Mouse (Mus musculus) left cerebral cortex, adult 18-20 months (tissue): ENCODE data around the gene Mkrn2. TPM values are rescaled to one million over a fixed set of nuclear protein-coding genes. Genes with fewer than 3 reads are reported as not detected.
"Not testable (repeated sequence)": the region's sequence is repeated elsewhere in the genome, so short reads cannot be mapped to it uniquely, and the experiment has no call there.

ENCODE experiments used
- DNase-seq, 2 experiments: peaks; one replicate each; pipeline ENCODE4 v3.0.0; 2021 to 2022; ENCODE audit warnings: low spot score in 2 of 2, mixed read lengths in 1 of 2
- total RNA-seq, 2 experiments: library from RNA; stranded (reverse); gene quantifications; 2 replicates each; pipeline ENCODE4 v1.2.3; 2021

Mkrn2 gene
- total RNA-seq, 2 experiments from 2014 or later = 35.7 to 38.3 TPM

DNA sequence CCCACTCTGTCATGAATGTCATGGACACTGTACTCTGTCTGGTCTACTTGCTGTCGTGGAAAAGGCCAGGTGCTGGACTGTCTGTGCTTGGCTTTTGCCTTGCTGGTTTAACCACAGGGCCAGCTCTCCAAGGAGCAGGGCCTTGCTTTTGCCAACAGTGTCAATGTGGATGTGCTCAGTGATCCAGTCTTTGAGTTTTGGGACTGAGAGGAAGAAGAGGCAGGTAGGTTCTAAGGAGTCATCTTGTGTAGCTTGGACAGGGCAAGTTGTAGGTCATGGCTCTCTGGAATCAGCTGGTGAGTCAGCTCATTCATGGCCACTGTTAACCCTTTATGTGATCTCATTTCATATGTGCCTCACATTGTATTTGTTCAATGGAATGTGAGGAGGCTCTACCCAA, 4.8 kb downstream of the Mkrn2 start:
- no peak for DNase-seq

- DNase-seq = peak; percentile 26 to 36
These were observed 5.7 kb downstream of the Mkrn2 start for GRCm38 (mm10) chr6:115607429-115607828.

DNA sequence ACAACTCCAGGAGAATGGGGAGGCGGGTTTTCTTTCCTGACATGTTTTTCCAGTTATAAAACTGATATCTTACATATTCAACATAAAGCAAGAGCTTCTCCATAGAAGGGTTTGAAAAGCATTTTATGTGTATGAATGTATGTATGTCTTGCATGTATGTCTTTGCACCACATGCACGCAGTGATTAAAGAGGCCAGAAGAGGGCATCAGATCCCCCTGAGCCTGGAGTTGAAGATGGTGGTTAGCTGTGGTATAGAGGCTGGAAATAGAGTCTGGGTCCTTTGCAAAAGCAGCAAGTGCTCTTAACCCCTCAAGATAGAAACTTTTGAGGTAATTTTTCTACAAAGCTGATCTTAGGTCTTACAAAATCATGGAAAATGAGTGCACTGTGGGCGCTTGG, 7.4 kb downstream of the Mkrn2 start:
- DNase-seq = no peak

GRCm38 (mm10) chr6:115610301-115610700, 8.6 kb downstream of the Mkrn2 start:
- no peak for DNase-seq

GRCm38 (mm10) chr6:115613793-115614192, 12.1 kb downstream of the Mkrn2 start:
- DNase-seq = peak in 1 of 2 experiments; percentile 34

DNA sequence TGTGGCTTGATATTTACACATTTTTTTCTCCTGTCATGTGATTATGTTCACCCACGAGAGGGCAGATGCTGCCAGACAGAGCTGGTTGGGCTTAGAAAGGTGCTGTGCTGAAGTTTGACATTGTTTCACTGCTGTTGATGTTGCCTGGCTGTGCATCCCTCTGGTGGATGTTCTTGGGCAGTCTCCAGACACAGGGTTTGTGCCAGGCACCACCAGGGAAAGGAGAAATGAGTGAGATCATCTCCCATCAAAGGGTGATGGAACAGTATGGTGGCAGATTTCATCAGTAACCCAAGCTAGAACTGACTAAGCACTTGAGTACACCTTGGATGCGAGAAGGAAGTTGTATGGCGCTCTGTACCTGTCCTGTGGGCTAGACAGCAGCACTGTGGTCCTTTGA, 14.3 kb downstream of the Mkrn2 start:
- no peak for DNase-seq

GRCm38 (mm10) chr6:115619818-115620217, 18.1 kb downstream of the Mkrn2 start:
- DNase-seq = no peak

- DNase-seq = no peak
These were observed 19.2 kb downstream of the Mkrn2 start for GRCm38 (mm10) chr6:115620942-115621341.

GRCm38 (mm10) chr6:115626121-115626520, 24.4 kb downstream of the Mkrn2 start:
- DNase-seq = no peak

DNA sequence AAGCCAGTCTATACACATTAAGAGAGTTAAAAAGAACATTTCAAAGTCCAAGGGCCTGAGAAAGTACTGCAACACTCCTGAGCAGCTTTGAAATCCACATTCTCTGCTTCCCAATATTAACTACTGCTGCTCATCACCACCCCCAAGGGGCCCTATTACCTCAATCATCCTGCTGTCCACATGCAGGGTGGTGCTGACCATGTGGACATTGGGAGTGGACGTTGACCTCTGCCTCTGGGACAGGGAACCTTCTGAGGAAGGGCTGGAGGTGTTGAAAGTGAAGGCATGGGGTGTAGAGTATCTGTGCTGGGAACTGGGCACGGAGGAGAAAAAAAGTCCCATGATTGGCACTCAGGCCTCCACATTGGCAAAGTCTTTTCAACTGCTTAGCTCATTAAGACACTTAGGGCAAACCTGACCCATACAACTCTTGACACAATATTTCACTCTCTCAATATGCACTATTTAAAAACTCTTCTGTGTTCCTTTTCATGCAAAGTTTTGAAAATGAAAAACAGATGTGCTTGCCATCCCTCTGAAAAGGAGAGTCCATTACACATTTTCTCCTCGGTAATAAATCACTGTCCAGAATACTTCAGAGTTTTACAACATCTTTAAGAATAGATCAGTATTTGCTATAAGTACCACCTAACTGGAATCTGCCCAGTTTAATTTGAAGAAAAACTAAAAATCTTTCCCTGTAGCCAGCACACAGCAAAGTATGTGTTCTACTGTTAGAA, 29.5 kb downstream of the Mkrn2 start:
- DNase-seq = no peak

DNA sequence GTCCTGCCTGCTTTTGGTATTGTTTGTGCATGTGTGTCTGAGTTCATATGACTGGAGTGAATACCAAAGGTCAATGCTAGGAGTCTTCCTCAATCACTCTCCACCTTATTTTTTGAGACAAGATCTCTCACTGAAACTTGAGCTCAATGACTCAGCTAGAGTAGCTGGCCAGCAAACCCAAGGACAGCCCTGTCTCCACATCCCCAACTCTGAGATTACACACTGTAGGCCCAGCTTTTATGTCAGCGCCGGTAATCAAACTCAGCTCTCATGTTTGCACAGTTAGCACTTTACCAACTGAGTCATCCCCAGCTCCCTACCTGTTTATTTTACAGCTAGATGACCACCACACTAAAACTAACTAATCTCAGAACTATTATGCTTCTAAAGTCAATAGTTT, 32.3 kb downstream of the Mkrn2 start:
- DNase-seq = no peak

GRCm38 (mm10) chr6:115638188-115638587, 36.5 kb downstream of the Mkrn2 start:
- DNase-seq = not testable (repeated sequence)

DNA sequence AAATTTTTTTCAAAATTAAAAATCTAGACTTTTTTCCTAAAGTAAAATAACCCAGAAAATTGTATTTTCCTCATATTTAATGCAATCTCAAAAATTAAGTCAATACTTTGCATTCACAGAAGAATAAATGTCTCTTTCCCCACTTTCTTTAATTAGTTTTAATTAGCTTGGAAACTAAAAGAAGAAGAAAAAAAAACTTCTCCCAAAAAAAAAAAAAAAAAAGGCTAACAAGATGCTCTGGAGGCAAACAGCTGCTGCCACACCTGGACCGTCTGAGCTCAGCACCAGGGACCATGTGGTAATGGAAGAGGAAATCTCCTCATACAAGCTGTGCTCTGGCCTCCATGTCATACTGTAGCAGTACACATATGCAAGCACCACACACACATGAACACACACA, 41.6 kb downstream of the Mkrn2 start:
- no peak for DNase-seq

- DNase-seq = no peak
These were observed 48.2 kb downstream of the Mkrn2 start for GRCm38 (mm10) chr6:115649792-115650365.

- DNase-seq = no peak
These were observed 49.0 kb downstream of the Mkrn2 start for GRCm38 (mm10) chr6:115650476-115651427.

DNA sequence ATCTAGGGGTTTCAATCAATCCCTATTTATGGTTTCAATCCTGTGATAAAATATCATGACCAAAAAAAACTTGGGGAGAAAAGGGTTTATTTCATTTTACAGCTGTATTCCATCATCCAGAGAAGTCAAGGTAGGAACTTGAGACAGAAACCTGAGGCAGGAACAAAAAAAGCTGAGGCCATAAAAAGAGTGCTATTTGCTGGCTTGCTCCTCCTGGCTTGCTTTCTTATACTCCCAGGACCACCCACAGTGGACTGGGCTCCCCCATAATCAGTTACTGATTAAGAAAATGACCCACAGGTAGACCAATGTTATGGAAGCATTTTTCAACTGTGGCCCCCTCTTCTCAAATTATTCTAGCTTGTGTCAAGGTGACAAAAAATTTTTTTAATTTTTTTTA, 50.0 kb downstream of the Mkrn2 start:
- DNase-seq = no peak

DNA sequence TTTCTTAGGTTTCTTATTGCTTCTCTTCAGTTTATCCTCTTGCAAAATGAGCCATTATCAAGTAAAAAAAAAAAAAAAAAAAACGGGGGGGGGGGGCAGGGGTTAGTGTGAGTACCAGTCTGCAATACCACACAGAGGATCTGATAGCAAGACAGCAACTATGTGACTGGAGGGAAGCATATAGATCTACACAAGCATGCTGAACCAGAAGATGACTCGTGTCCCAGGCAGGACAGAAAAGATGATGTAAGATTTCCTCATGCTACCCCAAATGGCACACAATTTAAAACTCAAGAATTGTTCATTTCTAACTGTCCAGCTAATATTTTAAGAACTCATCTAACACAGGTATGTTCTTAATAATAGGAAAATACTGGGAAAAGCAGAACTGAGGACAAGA, 52.2 kb downstream of the Mkrn2 start:
- DNase-seq = no peak

DNA sequence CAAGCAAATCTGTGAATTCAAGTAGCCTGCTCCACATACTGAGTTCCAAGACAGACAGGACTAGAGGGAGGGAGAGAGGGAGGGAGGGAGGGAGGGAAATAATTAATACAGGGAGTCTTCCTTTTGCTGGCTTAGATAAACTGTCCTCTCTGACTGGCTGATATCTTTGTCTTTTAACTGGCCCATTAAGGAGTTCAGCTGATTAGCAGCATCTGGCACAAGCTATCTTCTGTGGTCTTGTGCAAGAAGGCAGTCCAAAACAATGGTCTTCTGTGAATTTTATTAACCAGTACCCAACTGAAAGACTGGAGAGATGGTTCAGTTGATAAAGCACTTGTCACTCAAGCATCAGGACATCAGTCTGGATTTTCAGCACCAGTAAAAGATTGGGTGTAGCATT, 57.1 kb downstream of the Mkrn2 start:
- no peak for DNase-seq

- no peak for DNase-seq
These were observed 62.6 kb downstream of the Mkrn2 start for GRCm38 (mm10) chr6:115664268-115664667.

DNA sequence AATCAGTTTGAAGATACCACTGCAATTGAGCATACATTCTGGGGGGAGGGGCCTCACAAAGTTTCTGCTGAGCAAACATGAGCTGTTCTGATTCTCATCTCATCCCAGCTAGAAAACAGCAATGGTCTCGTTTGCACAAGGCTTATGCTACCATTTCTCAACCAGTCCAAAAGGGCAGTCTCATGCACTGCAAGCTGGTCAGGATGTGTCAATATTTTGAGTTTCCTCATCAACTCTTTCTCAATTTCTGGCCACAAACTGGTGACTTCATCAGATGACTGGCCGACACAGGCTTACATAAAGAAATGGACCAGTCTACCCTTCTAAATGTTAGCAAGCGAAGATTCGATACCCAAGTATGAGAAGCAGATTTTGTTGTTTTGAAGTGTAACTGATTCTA, 64.9 kb downstream of the Mkrn2 start:
- no peak for DNase-seq
